In genomic region chr2:34537356-34537755, GRCm38 (mm10) we compare ENCODE assay signal across 34 mouse cellular contexts.
"Had no signal": no experiment of that assay in that cellular context is flagged by ENCODE, and none has a peak within 500 bp of the region (broad histone marks: within the 10 kb centered on the region; RNA-seq: fewer than 3 reads in every experiment).

No protein-coding gene starts in this region.

- H3K4me1 ChIP-seq: hindbrain, embryonic 10.5 days had no signal

- DNase-seq: heart, postnatal 10 days; heart, postnatal 36 days; heart, postnatal 4 days; kidney, adult 11 months; kidney, adult 18-20 months; kidney, adult 2 months; kidney, adult 8-10 months; kidney, adult 9 months; kidney, postnatal 10 days; kidney, postnatal 14 days; kidney, postnatal 25 days; kidney, postnatal 36 days; kidney, postnatal 4 days; layer of hippocampus, adult 9-11 months; layer of hippocampus, postnatal 36 days had no signal

- H3K36me3 ChIP-seq: heart, embryonic 12.5 days; heart, embryonic 15.5 days; hindbrain, embryonic 13.5 days; hindbrain, embryonic 15.5 days had no signal

- H3K4me3 ChIP-seq: heart, embryonic 10.5 days; heart, embryonic 12.5 days; heart, embryonic 13.5 days; heart, embryonic 15.5 days; hindbrain, embryonic 10.5 days; hindbrain, embryonic 12.5 days; hindbrain, embryonic 13.5 days; hindbrain, embryonic 15.5 days; kidney, embryonic 15.5 days; layer of hippocampus, adult 2 months; left cerebral cortex, adult 2 months had no signal

- H3K27ac ChIP-seq: heart, embryonic 10.5 days; heart, embryonic 13.5 days; heart, embryonic 15.5 days; hindbrain, embryonic 10.5 days; hindbrain, embryonic 12.5 days; hindbrain, embryonic 13.5 days; hindbrain, embryonic 14.5 days; hindbrain, embryonic 15.5 days; hindbrain, postnatal 0 days; kidney, embryonic 15.5 days; kidney, postnatal 0 days; layer of hippocampus, adult 2 months; left cerebral cortex, adult 2 months had no signal

- ATAC-seq: hindbrain, embryonic 16.5 days; hindbrain, postnatal 0 days; inflammation-experienced regulatory T-cells, adult 6 months; intestine, embryonic 16.5 days; intestine, postnatal 0 days had no signal

- H3K9me3 ChIP-seq: heart, embryonic 10.5 days; heart, embryonic 12.5 days; heart, embryonic 13.5 days; heart, embryonic 15.5 days; hindbrain, embryonic 10.5 days; hindbrain, embryonic 12.5 days; hindbrain, embryonic 13.5 days; hindbrain, embryonic 15.5 days; kidney, embryonic 15.5 days had no signal

- H3K9ac ChIP-seq: heart, embryonic 12.5 days; heart, embryonic 13.5 days; heart, embryonic 15.5 days; hindbrain, embryonic 12.5 days; hindbrain, embryonic 13.5 days; hindbrain, embryonic 14.5 days; hindbrain, embryonic 15.5 days; kidney, embryonic 15.5 days had no signal

- H3K4me2 ChIP-seq: heart, embryonic 11.5 days; heart, embryonic 12.5 days; heart, embryonic 13.5 days; heart, embryonic 15.5 days; hindbrain, embryonic 12.5 days; hindbrain, embryonic 13.5 days; hindbrain, embryonic 14.5 days; hindbrain, embryonic 15.5 days; kidney, embryonic 15.5 days had no signal

- H3K27me3 ChIP-seq: heart, embryonic 12.5 days; heart, embryonic 13.5 days; heart, embryonic 15.5 days; hindbrain, embryonic 12.5 days; hindbrain, embryonic 13.5 days; hindbrain, embryonic 15.5 days; kidney, embryonic 15.5 days had no signal
